Mouse (Mus musculus) brain, embryonic 14.5 days (tissue): ENCODE results near the gene Fam155a. TPM values are rescaled to one million over a fixed set of nuclear protein-coding genes. Genes with fewer than 3 reads are reported as not detected.
A peak's percentile ranks its signal among the peaks of the same experiment; 100 is the strongest.

Experiments
- DNase-seq: peaks from one replicate; pipeline ENCODE4 v3.0.0-alpha.2; 2011; ENCODE audit warnings: low read depth
- CTCF ChIP-seq: fragments of 200-500 bp; IDR thresholded peaks from 2 replicates; pipeline ENCODE4 v1.5.1; 2012; ENCODE audit warnings: inconsistent platforms, mild to moderate bottlenecking, moderate library complexity, borderline replicate concordance; ENCODE audit not compliant: insufficient read depth, insufficient read length; ENCODE audit errors: extremely low read depth
- POLR2A ChIP-seq: fragments of 200-500 bp; IDR thresholded peaks from 2 replicates; pipeline ENCODE4 v1.6.1; 2012; ENCODE audit warnings: mild to moderate bottlenecking, inconsistent platforms, borderline replicate concordance; ENCODE audit not compliant: poor library complexity, insufficient read depth, insufficient read length, severe bottlenecking; ENCODE audit errors: extremely low read depth
- polyA plus RNA-seq: library from polyadenylated mRNA; depleted of rRNA; stranded (reverse); fragments of >200 nt; gene quantifications from 2 replicates; pipeline ENCODE4 v1.2.3, GENCODE M21; 2012

Fam155a gene
- polyA plus RNA-seq, 1 experiment: 46.6 TPM

GRCm38 (mm10) chr8:9207505-9208051, 563.4 kb downstream of the Fam155a start:
- no peak for DNase-seq
- no peak for TF ChIP-seq CTCF
- TF ChIP-seq POLR2A: no peak

GRCm38 (mm10) chr8:9204345-9205067, 566.5 kb downstream of the Fam155a start:
- TF ChIP-seq POLR2A (no peak), CTCF (no peak)
- DNase-seq: peak; percentile 77

GRCm38 (mm10) chr8:9200099-9200498, 570.9 kb downstream of the Fam155a start:
- TF ChIP-seq CTCF (no peak), POLR2A (no peak)
- no peak for DNase-seq

- TF ChIP-seq POLR2A: no peak
- no peak for TF ChIP-seq CTCF
- DNase-seq: no peak
These were observed 579.3 kb downstream of the Fam155a start for GRCm38 (mm10) chr8:9191682-9192081.

GRCm38 (mm10) chr8:9188616-9189015, 582.3 kb downstream of the Fam155a start:
- peak; percentile 57 for DNase-seq
- TF ChIP-seq POLR2A (no peak), CTCF (peak; percentile 50)

- DNase-seq: no peak
- TF ChIP-seq POLR2A (no peak), CTCF (no peak)
These were observed 585.8 kb downstream of the Fam155a start for GRCm38 (mm10) chr8:9185200-9185599.

GRCm38 (mm10) chr8:9182461-9182860, 588.5 kb downstream of the Fam155a start:
- TF ChIP-seq CTCF (no peak), POLR2A (no peak)
- DNase-seq: no peak

GRCm38 (mm10) chr8:9180686-9181315, 590.2 kb downstream of the Fam155a start:
- TF ChIP-seq CTCF: no peak
- no peak for TF ChIP-seq POLR2A
- no peak for DNase-seq

GRCm38 (mm10) chr8:9176974-9177373, 594.0 kb downstream of the Fam155a start:
- TF ChIP-seq CTCF: no peak
- TF ChIP-seq POLR2A: no peak
- peak; percentile 67 for DNase-seq

GRCm38 (mm10) chr8:9174865-9175565, 595.9 kb downstream of the Fam155a start:
- DNase-seq: peak; percentile 96
- TF ChIP-seq POLR2A (no peak), CTCF (peak; percentile 80)

- TF ChIP-seq POLR2A: no peak
- TF ChIP-seq CTCF: no peak
- no peak for DNase-seq
These were observed 599.1 kb downstream of the Fam155a start for GRCm38 (mm10) chr8:9171848-9172247.
